Mouse (Mus musculus): ENCODE data around the gene Tesmin.

DNA sequence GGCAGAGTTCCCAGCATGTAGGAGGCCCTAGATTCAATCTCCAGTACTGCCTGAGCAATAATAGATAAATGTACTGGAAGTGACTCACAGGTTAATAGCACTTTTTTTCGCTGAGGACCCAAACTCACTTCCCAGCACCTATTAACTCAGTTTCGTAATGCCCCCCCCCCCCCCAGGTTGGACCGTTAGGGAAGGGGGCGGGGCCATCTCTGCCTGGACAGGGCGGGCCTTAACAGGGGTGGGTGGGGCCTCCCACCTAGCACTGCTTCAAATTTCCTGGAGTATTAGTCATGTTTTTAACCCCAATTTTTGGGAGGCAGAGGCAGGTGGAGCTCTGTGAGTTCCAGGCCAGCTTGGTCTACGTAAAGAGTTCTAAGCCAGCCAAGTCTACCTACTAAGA lies 596 bp upstream of the Tesmin start:
- TF ChIP-seq POLR2A (IDR thresholded peaks at IDR 0.05; ENCODE audit: borderline replicate concordance, control insufficient read depth, low read depth, low read length) = no peak
- no peak for TF ChIP-seq CTCF (IDR thresholded peaks at IDR 0.05; ENCODE audit: control insufficient read depth, insufficient read depth, low read length)

Measured in bone marrow, adult 2 months (tissue).